Mouse (Mus musculus): ENCODE data around the gene Safb.

- TF ChIP-seq CTCF (conservative IDR thresholded peaks at IDR 0.05; ENCODE audit: insufficient read depth, insufficient read length, low read depth, low read length) (no peak), POLR2A (IDR thresholded peaks at IDR 0.05; ENCODE audit: low read depth, low read length) (no peak)
These were observed 11.7 kb upstream of the Safb start for GRCm38 (mm10) chr17:56572939-56573338.

Data from kidney, adult 2 months (tissue).